Mouse (Mus musculus) MEL (cell line): ENCODE data around the gene Ripor2. TPM values are rescaled to one million over a fixed set of nuclear protein-coding genes. Genes with fewer than 3 reads are reported as not detected.

Experiments
- DNase-seq: peaks from one replicate; pipeline ENCODE4 v3.0.0; 2011; ENCODE audit warnings: low read depth, low spot score
- H3K27ac ChIP-seq: 2 replicates; pipeline ENCODE4 v1.5.1; 2012; ENCODE audit warnings: low read depth, mild to moderate bottlenecking, control low read depth, low read length, moderate library complexity; ENCODE audit not compliant: control insufficient read depth
- H3K27me3 ChIP-seq, 2 experiments: fragments of 150-350 bp in 1 of 2; sonication (generic) in 1 of 2; 2 replicates each; pipeline ENCODE4 v1.6.1; 2012; ENCODE audit warnings: low read length in 2 of 2, mild to moderate bottlenecking in 2 of 2, improper control_type of control experiment in 1 of 2, moderate library complexity in 1 of 2; ENCODE audit not compliant: insufficient read depth in 2 of 2, control insufficient read depth in 1 of 2
- H3K36me3 ChIP-seq, 2 experiments: 2 replicates each; pipeline ENCODE4 v1.6.1; 2012 to 2014; ENCODE audit warnings: low read length in 2 of 2, improper control_type of control experiment in 1 of 2, inconsistent platforms in 1 of 2, mild to moderate bottlenecking in 1 of 2; ENCODE audit not compliant: insufficient read depth in 2 of 2, control insufficient read depth in 1 of 2
- H3K4me1 ChIP-seq, 2 experiments: fragments of 150-350 bp in 1 of 2; sonication (generic) in 1 of 2; 2 replicates each; pipeline ENCODE4 v1.6.1; 2012; ENCODE audit warnings: low read length in 2 of 2, improper control_type of control experiment in 1 of 2, mild to moderate bottlenecking in 1 of 2; ENCODE audit not compliant: insufficient read depth in 2 of 2, control insufficient read depth in 1 of 2
- H3K4me3 ChIP-seq, 2 experiments: fragments of 150-350 bp in 1 of 2; sonication (generic) in 1 of 2; 2 replicates each; pipeline ENCODE4 v1.5.1; 2012; ENCODE audit warnings: low read depth in 2 of 2, low read length in 2 of 2, mild to moderate bottlenecking in 2 of 2, moderate library complexity in 2 of 2, control low read depth in 1 of 2, improper control_type of control experiment in 1 of 2; ENCODE audit not compliant: control insufficient read depth in 1 of 2, insufficient read depth in 1 of 2
- H3K79me2 ChIP-seq: 2 replicates; pipeline ENCODE4 v1.6.1; 2012; ENCODE audit warnings: mild to moderate bottlenecking, low read length, moderate library complexity; ENCODE audit not compliant: control insufficient read depth, poor library complexity, insufficient read depth
- H3K9ac ChIP-seq: 2 replicates; pipeline ENCODE4 v1.6.1; 2012; ENCODE audit warnings: low read depth, mild to moderate bottlenecking, control low read depth, low read length, moderate library complexity; ENCODE audit not compliant: control insufficient read depth, poor library complexity, severe bottlenecking
- H3K9me3 ChIP-seq: fragments of 150-350 bp; sonication (generic); replicated peaks from 2 replicates; pipeline ENCODE4 v1.6.1; 2012; ENCODE audit warnings: mild to moderate bottlenecking, low read length, improper control_type of control experiment, moderate library complexity; ENCODE audit not compliant: insufficient read depth
- BHLHE40 ChIP-seq: IDR thresholded peaks from 2 replicates; pipeline ENCODE4 v1.6.1; 2012; ENCODE audit warnings: low read depth, mild to moderate bottlenecking, inconsistent platforms, low read length, improper control_type of control experiment, borderline replicate concordance
- CHD1 ChIP-seq: IDR thresholded peaks from 2 replicates; pipeline ENCODE4 v1.6.1; 2012; ENCODE audit warnings: low read depth, mild to moderate bottlenecking, inconsistent platforms, low read length, improper control_type of control experiment
- CTCF ChIP-seq, 3 experiments: IDR thresholded peaks in 2 of 3; conservative IDR thresholded peaks in 1 of 3; 2 replicates each; pipeline ENCODE4 v1.5.1; 2011 to 2012; ENCODE audit warnings: low read length in 3 of 3, low read depth in 2 of 3, mild to moderate bottlenecking in 2 of 3, improper control_type of control experiment in 1 of 3, inconsistent platforms in 1 of 3, mixed read lengths in 1 of 3, moderate library complexity in 1 of 3; ENCODE audit not compliant: control insufficient read depth in 1 of 3, insufficient read depth in 1 of 3, poor library complexity in 1 of 3, severe bottlenecking in 1 of 3
- ELF1 ChIP-seq: IDR thresholded peaks from 2 replicates; pipeline ENCODE4 v1.6.1; 2014; ENCODE audit warnings: low read depth, mild to moderate bottlenecking, inconsistent platforms, low read length, improper control_type of control experiment, moderate library complexity
- EP300 ChIP-seq, 2 experiments: IDR thresholded peaks; 2 replicates each; pipeline ENCODE4 v1.6.1; 2011; ENCODE audit warnings: improper control_type of control experiment in 2 of 2, low read length in 2 of 2, low read depth in 1 of 2, mild to moderate bottlenecking in 1 of 2
- GABPA ChIP-seq: IDR thresholded peaks from 2 replicates; pipeline ENCODE4 v1.6.1; 2012; ENCODE audit warnings: low read depth, mild to moderate bottlenecking, inconsistent platforms, low read length, improper control_type of control experiment, moderate library complexity
- GATA1 ChIP-seq: IDR thresholded peaks from 2 replicates; pipeline ENCODE4 v1.6.1; 2011; ENCODE audit warnings: low read depth, low read length, improper control_type of control experiment
- HCFC1 ChIP-seq: IDR thresholded peaks from 2 replicates; pipeline ENCODE4 v1.6.1; 2012; ENCODE audit warnings: low read depth, mild to moderate bottlenecking, inconsistent platforms, low read length, improper control_type of control experiment, moderate library complexity
- MAX ChIP-seq: IDR thresholded peaks from 2 replicates; pipeline ENCODE4 v1.6.1; 2011; ENCODE audit warnings: low read length, improper control_type of control experiment
- MAZ ChIP-seq: IDR thresholded peaks from 2 replicates; pipeline ENCODE4 v1.6.1; 2012; ENCODE audit warnings: low read depth, mild to moderate bottlenecking, inconsistent platforms, low read length, improper control_type of control experiment
- MXI1 ChIP-seq: IDR thresholded peaks from 2 replicates; pipeline ENCODE4 v1.6.1; 2011; ENCODE audit warnings: mild to moderate bottlenecking, low read depth, low read length, improper control_type of control experiment
- MYB ChIP-seq: IDR thresholded peaks from 2 replicates; pipeline ENCODE4 v1.6.1; 2011; ENCODE audit warnings: mild to moderate bottlenecking, low read depth, low read length, improper control_type of control experiment
- MYC ChIP-seq: IDR thresholded peaks from 2 replicates; pipeline ENCODE4 v1.6.1; 2011; ENCODE audit warnings: low read depth, mild to moderate bottlenecking, low read length, improper control_type of control experiment, moderate library complexity
- NRF1 ChIP-seq: IDR thresholded peaks from 2 replicates; pipeline ENCODE4 v1.6.1; 2014; ENCODE audit warnings: low read depth, mild to moderate bottlenecking, inconsistent platforms, low read length, improper control_type of control experiment, moderate library complexity; ENCODE audit not compliant: poor library complexity, insufficient read depth, severe bottlenecking
- POLR2A ChIP-seq, 2 experiments: IDR thresholded peaks; 2 replicates each; pipeline ENCODE4 v1.6.1; 2011 to 2012; ENCODE audit warnings: low read length in 2 of 2, mild to moderate bottlenecking in 2 of 2, control low read depth in 1 of 2, improper control_type of control experiment in 1 of 2, low read depth in 1 of 2, moderate library complexity in 1 of 2; ENCODE audit not compliant: control insufficient read depth in 1 of 2, insufficient read depth in 1 of 2, poor library complexity in 1 of 2
- RCOR1 ChIP-seq: IDR thresholded peaks from 2 replicates; pipeline ENCODE4 v1.6.1; 2012; ENCODE audit warnings: low read depth, mild to moderate bottlenecking, inconsistent platforms, low read length, improper control_type of control experiment
- SIN3A ChIP-seq: IDR thresholded peaks from 2 replicates; pipeline ENCODE4 v1.6.1; 2012; ENCODE audit warnings: low read length, improper control_type of control experiment, inconsistent platforms
- SMC3 ChIP-seq: IDR thresholded peaks from 2 replicates; pipeline ENCODE4 v1.6.1; 2011; ENCODE audit warnings: low read depth, low read length, improper control_type of control experiment
- TCF12 ChIP-seq: IDR thresholded peaks from 2 replicates; pipeline ENCODE4 v1.6.1; 2014; ENCODE audit warnings: low read depth, mild to moderate bottlenecking, inconsistent platforms, low read length, improper control_type of control experiment, moderate library complexity
- UBTF ChIP-seq: IDR thresholded peaks from 2 replicates; pipeline ENCODE4 v1.6.1; 2012; ENCODE audit warnings: low read depth, mild to moderate bottlenecking, inconsistent platforms, low read length, improper control_type of control experiment, moderate library complexity, borderline replicate concordance; ENCODE audit not compliant: insufficient read depth
- USF1 ChIP-seq: IDR thresholded peaks from 2 replicates; pipeline ENCODE4 v1.6.1; 2014; ENCODE audit warnings: low read depth, mild to moderate bottlenecking, inconsistent platforms, low read length, improper control_type of control experiment, moderate library complexity
- USF2 ChIP-seq, 2 experiments: IDR thresholded peaks; 2 replicates each; pipeline ENCODE4 v1.6.1; 2011 to 2012; ENCODE audit warnings: improper control_type of control experiment in 2 of 2, low read length in 2 of 2, borderline replicate concordance in 1 of 2, inconsistent platforms in 1 of 2, low read depth in 1 of 2, mild to moderate bottlenecking in 1 of 2; ENCODE audit not compliant: insufficient read depth in 1 of 2
- ZKSCAN1 ChIP-seq: IDR thresholded peaks from 2 replicates; pipeline ENCODE4 v1.6.1; 2012; ENCODE audit warnings: low read depth, mild to moderate bottlenecking, inconsistent platforms, low read length, improper control_type of control experiment, moderate library complexity
- ZNF384 ChIP-seq: IDR thresholded peaks from 2 replicates; pipeline ENCODE4 v1.6.1; 2012; ENCODE audit warnings: low read depth, mild to moderate bottlenecking, inconsistent platforms, low read length, improper control_type of control experiment
- polyA plus RNA-seq, 2 experiments: library from polyadenylated mRNA; stranded (reverse) in 1 of 2; unstranded in 1 of 2; fragments of >175 nt in 1 of 2; fragments of >200 nt in 1 of 2; gene quantifications; 2 replicates each; pipeline versions ENCODE4 v1.2.1 to v1.2.4; 2012; ENCODE audit warnings: low replicate concordance in 2 of 2, low read depth in 1 of 2; ENCODE audit not compliant: insufficient read length in 2 of 2, insufficient read depth in 1 of 2, missing spikeins in 1 of 2
- total RNA-seq: library from RNA; depleted of rRNA; stranded (reverse); fragments of 300-350 nt; gene quantifications from 2 replicates; pipeline ENCODE4 v1.2.3, GENCODE M21; 2012

The Ripor2 gene
- total and polyA plus RNA-seq, 3 experiments: 13.5 to 18.5 TPM; not detected in 1

- H3K9me3 ChIP-seq: no peaks in the 10 kb centered on the region
- no peak overlapping the region for H3K9ac ChIP-seq
- no peaks in the 10 kb centered on the region for H3K27me3 ChIP-seq
- no peaks in the 10 kb centered on the region for H3K79me2 ChIP-seq
- H3K4me1 ChIP-seq: no peaks in the 10 kb centered on the region
- no peak overlapping the region for H3K27ac ChIP-seq
- no peak for DNase-seq
- H3K4me3 ChIP-seq: no peak overlapping the region
- TF ChIP-seq ELF1: no peak
- TF ChIP-seq EP300 (IDR thresholded peaks at IDR 0.05; ENCODE audit: low read depth in 1 of 2, low read length in 2 of 2): no peak
- no peak for TF ChIP-seq SMC3
- TF ChIP-seq GATA1: no peak
- no peak for TF ChIP-seq RCOR1
- no peak for TF ChIP-seq CHD1
- TF ChIP-seq TCF12: no peak
- TF ChIP-seq GABPA: no peak
- no peak for TF ChIP-seq MYB
- no peak for TF ChIP-seq SIN3A
- no peak for TF ChIP-seq MAZ
- peaks cover 0 to 5% of the 10 kb centered on the region in 2 experiments; a peak in 1 of 4 replicates for H3K36me3 ChIP-seq
These were observed 129.0 kb downstream of the Ripor2 start for GRCm38 (mm10) chr13:24710968-24711367.

GRCm38 (mm10) chr13:24712581-24713130 is 130.7 kb downstream of the Ripor2 start:
- DNase-seq: no peak
- no peaks in the 10 kb centered on the region for H3K79me2 ChIP-seq
- no peak overlapping the region for H3K9ac ChIP-seq
- H3K27ac ChIP-seq: no peak overlapping the region
- no peaks in the 10 kb centered on the region for H3K27me3 ChIP-seq
- H3K4me1 ChIP-seq: no peaks in the 10 kb centered on the region
- no peaks in the 10 kb centered on the region for H3K9me3 ChIP-seq
- peaks cover 0 to 7% of the 10 kb centered on the region in 2 experiments; a peak in 2 of 4 replicates for H3K36me3 ChIP-seq
- no peak for TF ChIP-seq POLR2A (IDR thresholded peaks at IDR 0.05; ENCODE audit: control insufficient read depth in 1 of 2, insufficient read depth in 1 of 2, low read depth in 1 of 2, low read length in 2 of 2, poor library complexity in 1 of 2)
- no peak for TF ChIP-seq MAZ
- TF ChIP-seq MXI1: no peak
- TF ChIP-seq UBTF: no peak
- TF ChIP-seq SMC3: no peak
- TF ChIP-seq GATA1: no peak
- TF ChIP-seq USF1: no peak
- no peak for TF ChIP-seq NRF1
- TF ChIP-seq ELF1: no peak
- TF ChIP-seq ZKSCAN1: no peak
- TF ChIP-seq ZNF384: no peak
- TF ChIP-seq BHLHE40: no peak
- no peak for TF ChIP-seq MYC
- TF ChIP-seq USF2 (IDR thresholded peaks at IDR 0.05; ENCODE audit: borderline replicate concordance in 1 of 2, insufficient read depth in 1 of 2, low read depth in 1 of 2, low read length in 2 of 2): no peak
- TF ChIP-seq HCFC1: no peak
- TF ChIP-seq CTCF (IDR thresholded peaks at IDR 0.05 in 2 of 3, conservative IDR thresholded peaks at IDR 0.05 in 1 of 3; ENCODE audit: control insufficient read depth in 1 of 3, insufficient read depth in 1 of 3, low read depth in 2 of 3, low read length in 3 of 3, poor library complexity in 1 of 3, severe bottlenecking in 1 of 3): no peak
- no peak for TF ChIP-seq MAX
- no peak for TF ChIP-seq SIN3A
- no peak overlapping the region for H3K4me3 ChIP-seq
